Mouse (Mus musculus): ENCODE measurements at regions not wholly inside any gene's neighbourhood (a gene's known extent, or its start where the extent isn't known, plus 50 kb on each side); places are given as distances from the start of the nearest gene placed in this dataset.
"Not testable (repeated sequence)": the region's sequence is repeated elsewhere in the genome, so short reads cannot be mapped to it uniquely, and the experiment has no call there.

- DNase-seq = peak; percentile 1
These were observed 108.1 kb upstream of the Scaf8 start for GRCm38 (mm10) chr17:3006662-3007061.

GRCm38 (mm10) chr17:3007234-3007633, 107.5 kb upstream of the Scaf8 start:
- no peak for DNase-seq

- DNase-seq = peak; percentile 0
These were observed 104.8 kb upstream of the Scaf8 start for GRCm38 (mm10) chr17:3009939-3010338.

- DNase-seq = no peak
These were observed 102.7 kb upstream of the Scaf8 start for GRCm38 (mm10) chr17:3012045-3012444.

GRCm38 (mm10) chr17:3019631-3020391, 95.0 kb upstream of the Scaf8 start:
- DNase-seq = peak; percentile 1

GRCm38 (mm10) chr17:3020406-3020805, 94.4 kb upstream of the Scaf8 start:
- DNase-seq = peak; percentile 1

GRCm38 (mm10) chr17:3022245-3022935, 92.4 kb upstream of the Scaf8 start:
- peak; percentile 1 for DNase-seq

- not testable (repeated sequence) for DNase-seq
These were observed 91.9 kb upstream of the Scaf8 start for GRCm38 (mm10) chr17:3022936-3023247.

- DNase-seq = peak; percentile 2
These were observed 91.3 kb upstream of the Scaf8 start for GRCm38 (mm10) chr17:3023426-3023825.

GRCm38 (mm10) chr17:3026859-3027258, 87.9 kb upstream of the Scaf8 start:
- DNase-seq = not testable (repeated sequence)

GRCm38 (mm10) chr17:3027376-3027775, 87.4 kb upstream of the Scaf8 start:
- DNase-seq = peak; percentile 2

- not testable (repeated sequence) for DNase-seq
These were observed 85.0 kb upstream of the Scaf8 start for GRCm38 (mm10) chr17:3029750-3030149.

- no peak for DNase-seq
These were observed 79.7 kb upstream of the Scaf8 start for GRCm38 (mm10) chr17:3035099-3035498.

GRCm38 (mm10) chr17:3037145-3037870, 77.5 kb upstream of the Scaf8 start:
- DNase-seq = no peak

GRCm38 (mm10) chr17:3038067-3038466, 76.7 kb upstream of the Scaf8 start:
- no peak for DNase-seq

- not testable (repeated sequence) for DNase-seq
These were observed 70.3 kb upstream of the Scaf8 start for GRCm38 (mm10) chr17:3044520-3044919.

- not testable (repeated sequence) for DNase-seq
These were observed 60.9 kb upstream of the Scaf8 start for GRCm38 (mm10) chr17:3053859-3054258.

GRCm38 (mm10) chr17:3054848-3055247, 59.9 kb upstream of the Scaf8 start:
- not testable (repeated sequence) for DNase-seq

- not testable (repeated sequence) for DNase-seq
These were observed 59.4 kb upstream of the Scaf8 start for GRCm38 (mm10) chr17:3055376-3055775.

GRCm38 (mm10) chr17:3063401-3063800, 51.4 kb upstream of the Scaf8 start:
- not testable (repeated sequence) for DNase-seq

Data from thymus, postnatal 4 days (tissue).